In the genomic region with DNA sequence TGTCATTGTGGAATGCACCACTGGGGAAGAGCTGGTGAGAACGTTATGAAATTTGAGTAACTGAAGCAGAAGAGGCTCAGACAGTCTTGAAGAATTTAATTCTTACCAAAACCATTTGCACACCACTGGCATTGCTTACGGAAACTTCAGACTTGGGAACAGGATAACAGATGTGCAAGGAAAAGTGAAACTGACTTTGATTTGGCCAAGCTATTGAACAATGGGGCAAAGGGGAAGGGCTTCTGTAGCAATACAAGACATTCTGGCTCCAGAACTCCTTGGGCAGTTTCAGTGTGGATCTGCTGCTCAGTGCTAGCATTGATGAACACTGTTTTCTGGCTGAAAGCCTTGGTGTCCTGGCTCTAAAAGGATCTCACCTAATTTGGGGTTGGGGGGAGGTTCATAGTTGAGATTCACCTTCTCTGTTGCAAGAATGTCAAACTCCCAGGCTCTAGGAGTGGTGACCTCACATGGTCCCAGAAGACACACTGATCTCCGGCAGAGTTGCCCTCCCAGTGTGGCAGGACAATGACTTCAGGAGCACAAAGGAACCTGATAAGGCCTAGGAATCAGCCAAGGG, we compare ENCODE assay signal across 1 mouse cellular context.
TF ChIP-seq lines count a peak whose summit lies in the region.

No protein-coding gene starts in this region.

TF ChIP-seq in CH12.LX, 34 proteins besides CTCF, POLR2A, EP300 and RAD21:
- peak; percentile 86 for TF ChIP-seq POLR2AphosphoS2 (IDR thresholded peaks at IDR 0.05; ENCODE audit: low read depth, low read length)
- TF ChIP-seq ELF1 (IDR thresholded peaks at IDR 0.05; ENCODE audit: low read depth, low read length), result no peak
- 0 out of 2 replicates have a peak, but pooled peaks have one; percentile 42 for TF ChIP-seq ZMIZ1 (IDR thresholded peaks at IDR 0.05; ENCODE audit: low read depth, low read length)
- 0 out of 2 replicates have a peak, but pooled peaks have one; percentile 33 for TF ChIP-seq RCOR1 (conservative IDR thresholded peaks at IDR 0.05; ENCODE audit: low read depth, low read length)
- 0 out of 2 replicates have a peak, but pooled peaks have one; percentile 10 for TF ChIP-seq MEF2A (IDR thresholded peaks at IDR 0.05; ENCODE audit: borderline replicate concordance, low read depth, low read length)
- no peak for TF ChIP-seq NELFE (IDR thresholded peaks at IDR 0.05; ENCODE audit: low read depth, low read length)
- no peak for TF ChIP-seq ZNF384 (IDR thresholded peaks at IDR 0.05; ENCODE audit: low read depth, low read length)
- no peak for TF ChIP-seq MAFK (IDR thresholded peaks at IDR 0.05; ENCODE audit: insufficient replicate concordance, low read length)
- TF ChIP-seq JUN (IDR thresholded peaks at IDR 0.05; ENCODE audit: insufficient read depth, low read depth, low read length), result no peak
- no peak for TF ChIP-seq HCFC1 (IDR thresholded peaks at IDR 0.05; ENCODE audit: low read depth, low read length)
- TF ChIP-seq USF1 (IDR thresholded peaks at IDR 0.05; ENCODE audit: low read depth, low read length), result no peak
